Mouse (Mus musculus) left cerebral cortex, postnatal 36 days (tissue): ENCODE data around the gene Smyd2. TPM values are rescaled to one million over a fixed set of nuclear protein-coding genes. Genes with fewer than 3 reads are reported as not detected.

ENCODE experiments used
- DNase-seq, 2 experiments: peaks; one replicate each; pipeline ENCODE4 v3.0.0; 2021 to 2022; ENCODE audit warnings: low spot score in 2 of 2, mixed read lengths in 1 of 2
- intact Hi-C: fragments of 180-260 bp; cut with DNase I; formaldehyde crosslinking; loops from one replicate; pipeline ENCODE4 v1.15.1; 2025
- total RNA-seq, 2 experiments: library from RNA; stranded (reverse); gene quantifications; 2 replicates each; pipeline ENCODE4 v1.2.3; 2021

Smyd2 gene
- total RNA-seq, 2 experiments from 2014 or later: 95.7 to 112 TPM

DNA sequence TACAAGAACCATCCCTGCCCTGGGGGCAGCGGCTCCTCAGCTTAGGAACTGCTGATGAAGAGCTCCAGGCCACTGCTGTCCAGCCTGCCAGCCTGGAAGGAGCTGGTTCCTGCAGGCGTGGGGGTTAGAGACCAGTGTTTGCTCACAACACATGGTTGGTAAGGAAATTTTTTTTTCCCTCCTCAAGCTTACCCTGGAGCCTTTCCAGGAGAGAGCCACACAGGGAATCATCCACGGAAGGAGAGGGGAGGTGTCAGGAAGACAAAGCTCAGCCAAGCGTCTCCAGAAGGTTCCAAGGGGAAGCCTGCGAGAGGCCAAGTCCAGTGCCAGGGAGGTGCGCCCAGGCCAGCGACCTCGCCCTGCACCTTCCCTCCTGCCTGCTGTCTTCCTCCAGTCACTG, 42.2 kb downstream of the Smyd2 start:
- DNase-seq: no peak
- intact Hi-C loops: loop anchor here (5.0 kb wide), 1 partner anchor 858 kb away; no protein-coding TSS in a partner anchor

DNA sequence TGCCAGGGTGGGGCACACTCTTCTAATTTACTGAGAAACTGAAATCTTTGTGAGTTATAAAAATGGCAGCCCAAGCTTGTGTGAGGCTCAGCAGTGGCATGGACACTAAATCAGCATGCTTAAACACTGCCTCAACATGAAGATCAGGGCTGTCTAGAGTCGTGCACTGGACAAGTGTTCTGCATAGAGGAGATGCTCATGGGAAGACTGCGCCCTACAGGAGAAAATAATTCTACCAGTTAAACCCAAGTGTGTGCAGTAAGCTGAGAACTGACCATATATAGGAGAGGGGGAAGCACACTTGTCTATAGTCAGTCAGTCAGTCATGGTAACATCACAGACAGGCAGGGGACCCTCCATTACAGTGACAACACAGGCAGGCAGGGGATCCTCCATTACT, 43.0 kb downstream of the Smyd2 start:
- no peak for DNase-seq
- intact Hi-C loops: no loop called here

DNA sequence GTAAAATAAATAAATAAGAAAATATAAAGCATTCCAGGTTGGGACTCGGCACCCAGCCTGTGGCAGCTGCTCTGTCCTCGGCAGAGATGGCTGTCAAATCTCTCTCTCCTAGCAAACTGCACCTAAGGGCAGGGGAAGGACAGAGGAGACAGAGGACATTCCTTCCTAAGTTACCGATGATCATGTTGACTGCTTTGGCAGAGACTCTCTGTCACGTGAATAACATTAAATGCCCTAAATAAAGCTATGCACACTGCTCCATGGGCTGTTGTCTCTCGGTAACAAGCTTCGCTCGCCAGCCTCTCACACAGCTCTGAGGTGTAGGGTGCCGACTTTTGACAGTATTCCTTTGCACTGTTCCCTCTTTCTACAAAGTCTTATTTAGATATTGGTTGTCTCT, 46.0 kb downstream of the Smyd2 start:
- intact Hi-C loops: no loop called here
- DNase-seq: no peak

DNA sequence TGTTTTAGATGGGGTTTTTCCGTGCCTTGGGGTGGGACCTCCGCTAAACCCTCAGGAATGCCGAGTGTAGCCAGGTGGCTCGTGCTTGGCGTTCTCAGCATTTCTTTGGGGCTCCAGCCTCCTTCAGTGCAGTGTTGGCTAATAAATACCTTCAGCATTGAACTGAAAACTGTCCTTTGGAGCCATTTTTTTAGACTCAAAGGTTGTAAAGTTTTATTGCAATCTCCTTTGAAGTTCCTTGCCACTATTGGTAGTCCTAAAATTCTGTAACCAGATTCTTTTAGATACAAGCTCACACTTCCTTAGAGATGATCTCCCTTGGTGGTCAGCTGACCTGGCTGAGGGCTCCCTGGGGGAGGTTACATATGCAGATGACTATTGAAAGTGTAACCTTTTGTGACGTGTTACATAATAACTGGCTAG, 46.7 kb downstream of the Smyd2 start:
- intact Hi-C loops: no loop called here
- DNase-seq: no peak

DNA sequence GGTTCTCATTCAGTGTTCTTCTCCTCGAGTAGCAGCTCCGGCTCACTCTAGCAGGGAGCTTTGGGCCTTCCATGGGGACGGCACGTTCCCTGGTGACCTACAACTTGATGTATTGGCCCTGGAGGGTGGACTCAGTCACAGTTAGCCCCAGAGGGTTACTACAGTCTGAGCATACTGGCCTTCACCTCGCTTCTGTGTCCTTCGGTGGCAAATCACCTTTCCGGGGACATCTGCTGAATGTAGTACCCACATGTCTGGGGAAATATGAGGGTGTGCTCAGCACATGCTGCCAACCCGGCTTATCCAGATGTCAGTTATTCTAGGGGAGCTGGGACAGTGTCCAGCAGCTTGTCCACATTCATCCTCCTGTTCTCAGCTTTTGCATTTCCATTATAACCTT, 48.6 kb downstream of the Smyd2 start:
- intact Hi-C loops: no loop called here
- no peak for DNase-seq

DNA sequence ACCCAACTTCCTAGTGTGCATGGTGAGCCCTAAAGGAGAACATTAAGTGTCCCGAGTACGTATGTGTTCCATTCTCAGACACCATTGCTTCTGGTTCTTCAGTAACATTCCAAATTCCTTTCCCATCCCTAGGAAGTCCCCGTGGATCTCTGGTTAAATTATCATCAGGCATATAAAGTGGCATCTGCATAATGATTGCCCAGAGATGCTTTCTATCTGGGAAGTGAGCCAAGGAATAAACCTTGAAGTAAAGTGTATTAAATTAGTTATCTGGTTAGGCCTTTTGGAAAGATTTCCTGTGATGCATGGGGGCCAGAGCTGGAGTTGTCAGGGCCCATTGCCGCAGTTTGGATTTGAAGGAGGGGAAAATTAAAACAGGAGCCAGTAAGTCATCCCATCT, 50.1 kb downstream of the Smyd2 start:
- intact Hi-C loops: no loop called here
- DNase-seq: no peak

DNA sequence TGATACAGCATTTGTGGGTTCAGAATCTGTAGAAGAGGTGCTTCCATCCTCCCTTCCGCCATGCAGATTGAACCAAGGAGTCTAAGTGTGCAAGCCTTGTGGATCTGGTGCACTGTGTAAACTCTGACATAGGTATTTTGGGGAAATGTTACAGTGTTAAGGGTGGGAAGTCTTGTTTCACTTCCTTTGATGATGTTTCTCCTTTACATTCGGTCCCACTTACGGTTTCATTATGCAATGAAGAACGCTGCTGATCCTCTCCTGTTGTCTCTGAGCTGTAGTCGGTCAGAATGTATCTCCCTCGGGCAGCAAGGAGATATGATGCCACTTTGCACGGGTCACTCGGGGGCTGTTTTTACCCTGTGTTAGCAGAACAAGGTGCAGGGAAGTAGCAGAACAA, 50.5 kb downstream of the Smyd2 start:
- intact Hi-C loops: no loop called here
- no peak for DNase-seq

DNA sequence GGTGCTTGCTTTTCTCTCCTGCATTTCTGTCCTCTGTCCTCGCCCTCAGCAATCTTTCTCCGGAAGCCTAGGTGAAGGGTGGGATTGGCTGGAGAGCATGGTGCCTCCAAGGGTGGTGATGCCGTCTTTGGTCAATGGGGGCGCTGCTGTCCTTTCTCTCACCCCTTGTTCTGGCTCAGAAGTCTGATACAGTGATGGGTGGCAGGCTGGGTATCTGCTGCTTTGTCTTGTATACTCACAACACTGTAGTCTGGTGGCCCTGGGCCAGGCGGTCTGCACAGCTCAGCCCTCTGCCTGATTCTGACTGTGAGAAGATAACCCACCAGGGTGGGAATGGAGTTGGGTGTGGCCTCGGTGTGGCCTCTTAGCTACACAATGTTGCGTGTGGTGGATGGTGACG, 51.6 kb downstream of the Smyd2 start:
- intact Hi-C loops: no loop called here

DNA sequence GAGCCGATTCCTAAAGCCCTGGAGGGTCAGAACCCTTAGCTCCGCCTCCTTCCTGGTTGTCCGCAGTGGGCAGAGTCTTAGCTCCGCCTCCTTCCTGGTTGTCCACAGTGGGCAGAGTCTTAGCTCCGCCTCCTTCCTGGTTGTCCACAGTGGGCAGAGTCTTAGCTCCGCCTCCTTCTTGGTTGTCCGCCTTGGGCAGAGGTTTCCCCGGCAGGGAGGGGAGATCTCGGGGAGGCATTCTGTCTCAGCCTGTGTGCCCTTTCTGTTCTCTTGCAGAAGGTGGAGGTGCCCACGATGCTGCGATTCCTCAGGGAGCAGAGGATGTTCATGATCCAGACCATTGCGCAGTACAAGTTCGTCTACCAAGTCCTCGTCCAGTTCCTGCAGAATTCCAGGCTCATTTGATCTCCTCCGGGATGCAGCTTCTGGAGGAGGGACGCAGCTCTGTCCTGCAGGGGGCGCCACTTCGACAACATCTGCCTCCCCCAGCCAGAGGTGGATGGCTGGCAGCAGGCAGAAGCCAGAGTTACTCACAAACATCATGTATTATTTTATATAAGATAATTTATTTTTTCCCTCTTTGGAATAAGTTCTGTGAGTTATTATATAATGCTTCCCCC, 52.4 kb downstream of the Smyd2 start:
- intact Hi-C loops: no loop called here
- DNase-seq: no peak

More for the DNA sequence above, 51.6 kb downstream of the Smyd2 start:
- no peak for DNase-seq

DNA sequence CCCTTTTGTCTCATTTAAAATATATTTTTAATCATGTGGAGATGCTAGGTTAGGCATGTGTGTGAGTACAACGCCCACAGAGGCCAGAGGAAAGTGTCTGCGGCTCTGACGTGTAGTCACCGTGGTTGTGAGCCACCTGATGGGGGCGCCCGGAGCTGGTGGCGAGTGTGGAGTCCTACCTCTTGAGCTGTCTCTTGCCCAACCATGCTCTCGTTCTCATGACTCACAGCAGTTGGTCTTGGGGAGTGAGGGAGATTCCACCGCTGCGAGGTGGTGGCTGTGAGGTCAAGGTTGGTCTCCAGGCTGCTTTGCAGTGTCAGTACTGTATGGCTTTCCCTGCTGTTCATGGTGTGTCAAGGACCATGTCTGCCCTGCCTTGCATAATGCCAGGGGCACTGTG, 54.1 kb downstream of the Smyd2 start:
- intact Hi-C loops: no loop called here
- DNase-seq: no peak

DNA sequence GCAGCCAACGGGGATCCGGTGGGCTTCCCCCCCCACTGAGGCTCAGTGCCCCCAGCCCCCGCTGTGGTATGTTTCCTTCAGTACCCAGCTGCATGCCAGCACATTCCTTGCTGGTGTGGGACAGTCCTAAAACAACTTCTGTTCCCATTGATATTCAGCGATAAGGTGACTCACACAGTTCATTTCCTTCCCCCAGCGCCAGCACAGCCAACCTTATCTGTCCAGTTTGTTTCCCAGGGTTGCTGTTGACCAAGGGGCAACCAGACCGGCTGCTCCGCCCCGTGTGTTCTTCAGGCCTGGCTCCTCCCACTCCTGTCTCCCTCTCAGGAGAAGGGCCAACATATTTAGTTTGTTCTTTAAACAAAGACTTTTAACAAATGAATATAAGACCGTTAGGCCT, 54.7 kb downstream of the Smyd2 start:
- intact Hi-C loops: no loop called here

DNA sequence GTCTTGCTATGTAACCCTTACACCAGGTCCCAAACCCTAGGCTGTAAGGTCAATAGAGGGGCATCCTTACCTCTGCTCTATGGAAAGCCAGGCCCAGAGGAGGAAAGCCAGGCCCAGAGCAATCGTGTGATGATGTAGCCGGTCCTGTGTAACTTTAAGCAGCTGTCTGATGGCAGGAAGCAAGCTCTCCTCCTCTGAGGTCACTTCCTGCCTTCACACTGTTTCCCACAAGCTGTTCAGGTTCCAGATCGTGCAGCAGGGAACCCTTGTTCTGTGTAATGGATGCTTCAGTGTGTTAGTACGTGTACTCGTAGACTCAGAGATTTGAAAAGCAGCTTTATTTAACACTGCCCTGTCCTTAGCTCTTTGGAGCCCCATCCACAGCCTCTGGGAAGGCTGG, 55.1 kb downstream of the Smyd2 start:
- intact Hi-C loops: no loop called here
- DNase-seq: no peak

More for the DNA sequence above, 54.7 kb downstream of the Smyd2 start:
- DNase-seq: no peak

DNA sequence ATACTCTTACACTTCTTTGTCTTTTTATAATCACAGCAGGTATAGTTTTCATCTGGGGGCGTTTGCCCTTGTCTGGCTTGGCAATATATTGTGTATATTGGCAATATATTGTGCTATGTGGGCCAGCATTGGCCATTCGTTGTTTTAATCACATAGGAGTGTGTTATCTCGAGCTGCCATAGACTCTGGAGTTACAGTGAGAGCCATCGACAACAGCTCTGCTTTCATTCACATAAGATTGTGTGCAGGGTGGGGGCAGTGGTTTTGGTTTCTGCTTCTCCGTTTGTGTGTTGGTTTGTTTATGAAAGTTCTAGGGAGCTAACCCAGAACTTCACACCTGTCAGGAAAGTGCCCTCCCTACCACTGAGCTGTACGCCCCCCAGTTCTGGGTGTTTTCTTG, 55.5 kb downstream of the Smyd2 start:
- intact Hi-C loops: no loop called here
- DNase-seq: no peak

DNA sequence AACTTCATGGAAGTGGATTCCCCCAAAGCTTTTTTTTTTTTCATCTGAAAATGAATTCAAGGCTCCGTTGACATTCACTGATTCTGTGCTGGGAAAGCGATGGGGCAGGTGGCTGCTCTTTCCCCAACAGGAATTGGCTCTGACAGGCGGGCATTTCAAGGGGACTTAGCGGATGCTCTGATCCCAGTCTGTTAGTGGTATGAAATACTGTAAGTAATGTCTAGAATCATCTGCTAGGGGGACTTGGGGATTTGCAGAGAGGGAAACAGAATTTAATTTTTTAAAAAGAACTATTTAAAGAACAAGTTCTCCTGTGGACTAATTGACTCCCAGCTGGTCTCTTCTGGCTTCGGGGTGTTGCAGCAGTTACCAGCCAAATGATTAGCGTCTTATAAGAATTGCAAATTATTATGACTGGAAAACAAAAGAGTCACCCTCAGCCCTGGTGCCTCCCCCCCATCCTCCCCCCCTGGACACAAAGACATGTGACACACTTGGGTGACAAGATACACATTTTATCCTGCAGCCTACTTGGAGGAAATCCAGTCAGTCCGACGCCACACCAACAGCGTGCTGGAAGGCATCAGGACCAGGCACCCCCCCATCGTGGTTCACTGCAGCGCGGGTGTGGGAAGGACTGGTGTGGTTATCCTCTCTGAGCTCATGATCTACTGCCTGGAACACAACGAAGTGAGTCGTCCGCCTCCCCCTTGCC, 57.2 kb downstream of the Smyd2 start:
- intact Hi-C loops: no loop called here
- DNase-seq: no peak

DNA sequence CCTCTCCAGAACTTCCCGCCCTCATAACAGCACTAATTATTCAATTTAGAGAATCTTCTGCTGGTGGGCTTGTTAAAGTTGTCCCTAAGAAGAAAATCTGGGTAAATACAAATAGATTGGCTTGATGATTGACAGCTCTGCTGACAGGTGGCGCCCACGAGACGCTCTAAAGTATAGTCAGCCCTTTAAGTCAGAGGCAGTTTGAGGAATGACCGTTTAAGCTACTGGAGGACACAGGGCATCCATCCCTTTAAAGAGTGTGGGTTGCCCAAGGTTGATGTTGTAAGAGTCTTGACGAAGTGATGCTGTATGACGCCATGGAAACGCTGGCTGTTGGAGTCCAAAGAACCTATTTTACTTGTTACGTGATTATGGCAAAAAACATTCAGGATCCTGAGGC, 57.9 kb downstream of the Smyd2 start:
- intact Hi-C loops: no loop called here
- DNase-seq: no peak

DNA sequence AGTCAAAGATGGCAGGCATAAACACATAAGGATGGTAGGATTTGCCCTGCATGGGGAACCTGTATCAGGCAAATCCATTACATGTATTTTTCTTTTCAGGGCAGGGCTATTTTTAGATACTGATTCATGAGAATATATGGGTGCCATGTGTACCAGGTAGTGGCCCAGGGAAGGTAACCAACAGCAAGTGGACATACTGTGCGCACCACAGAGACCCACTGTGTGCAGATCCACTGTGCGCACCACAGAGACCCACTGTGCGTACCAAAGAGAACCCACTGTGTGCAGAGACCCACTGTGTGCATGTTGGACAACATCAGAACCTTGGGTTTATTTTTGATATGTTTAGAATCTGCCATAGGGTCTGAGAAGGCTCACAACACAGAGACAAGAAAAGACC, 58.4 kb downstream of the Smyd2 start:
- no peak for DNase-seq
- intact Hi-C loops: no loop called here

DNA sequence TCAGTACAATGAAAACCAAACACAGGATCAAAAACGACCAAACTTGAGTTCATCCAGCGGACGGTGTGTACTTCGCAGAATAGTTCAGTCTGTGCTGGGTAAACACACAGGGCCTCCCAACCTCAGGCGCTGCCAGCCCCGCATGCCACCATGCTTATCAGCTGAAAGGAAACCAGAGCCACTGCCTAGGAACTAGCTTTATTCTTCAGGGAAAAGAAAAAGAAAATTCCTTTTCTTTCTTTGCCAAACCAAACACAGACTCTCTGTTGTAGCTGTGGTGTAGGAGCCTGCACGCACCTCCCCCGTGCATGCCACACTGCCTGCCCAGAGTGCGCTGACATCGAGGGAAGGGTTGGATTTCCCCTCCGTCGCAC, 61.2 kb downstream of the Smyd2 start:
- no peak for DNase-seq
- intact Hi-C loops: no loop called here

DNA sequence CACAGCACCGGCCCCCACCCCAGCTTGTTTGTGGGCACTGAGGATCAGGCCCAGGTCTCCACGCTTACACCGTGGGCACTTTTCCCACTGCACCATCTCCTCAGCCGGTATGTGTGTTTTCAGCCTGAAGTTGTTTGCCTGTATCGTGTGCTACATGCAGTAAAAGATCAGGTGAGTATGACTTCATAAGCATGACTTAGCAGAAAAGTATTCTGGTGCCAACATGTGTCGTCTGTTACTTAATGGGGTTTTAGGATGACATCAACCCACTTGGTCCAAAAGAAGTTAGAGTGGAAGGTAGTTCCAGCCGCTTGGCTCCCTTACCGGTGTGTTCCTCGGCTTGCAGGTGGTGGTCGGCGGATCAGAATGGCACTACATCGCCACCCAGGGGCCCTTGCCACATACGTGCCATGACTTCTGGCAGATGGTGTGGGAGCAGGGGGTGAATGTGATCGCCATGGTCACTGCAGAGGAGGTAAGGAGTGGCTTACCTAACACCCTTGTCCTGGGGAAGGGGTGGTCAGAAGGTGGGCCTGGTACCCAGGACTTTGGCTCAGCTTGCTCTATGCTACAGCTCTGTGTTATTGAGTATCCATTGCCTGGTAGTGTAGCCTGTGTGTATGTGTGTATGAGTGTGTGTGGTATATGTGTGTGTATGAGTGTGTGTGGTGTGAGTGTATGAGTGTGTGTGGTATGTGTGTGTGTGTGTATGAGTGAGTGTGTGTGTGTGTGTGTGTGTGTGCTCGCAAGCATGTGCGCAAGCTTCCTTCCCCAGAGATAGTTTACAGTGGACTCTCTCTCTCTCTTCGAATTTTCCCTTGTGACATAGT, 61.8 kb downstream of the Smyd2 start:
- DNase-seq: no peak
- intact Hi-C loops: no loop called here

DNA sequence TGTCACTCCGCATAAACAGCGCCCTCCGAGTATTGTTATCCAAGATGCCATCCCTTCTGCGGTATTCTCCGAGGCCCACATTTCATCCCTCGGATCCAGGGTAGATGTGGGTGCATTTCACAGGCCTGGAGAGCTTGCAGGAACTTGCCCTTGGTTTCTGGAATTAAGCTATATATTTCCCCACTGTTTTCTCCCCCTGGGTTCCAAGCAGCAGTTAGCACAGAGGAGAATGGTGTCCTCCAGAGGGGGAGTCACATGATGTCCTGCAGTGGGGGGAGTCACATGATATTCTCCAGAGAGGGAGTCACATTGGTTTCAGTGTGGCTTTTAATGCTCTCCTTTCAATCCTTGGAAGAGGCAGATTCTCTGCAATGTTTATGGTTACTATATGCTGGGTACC, 63.8 kb downstream of the Smyd2 start:
- intact Hi-C loops: no loop called here

DNA sequence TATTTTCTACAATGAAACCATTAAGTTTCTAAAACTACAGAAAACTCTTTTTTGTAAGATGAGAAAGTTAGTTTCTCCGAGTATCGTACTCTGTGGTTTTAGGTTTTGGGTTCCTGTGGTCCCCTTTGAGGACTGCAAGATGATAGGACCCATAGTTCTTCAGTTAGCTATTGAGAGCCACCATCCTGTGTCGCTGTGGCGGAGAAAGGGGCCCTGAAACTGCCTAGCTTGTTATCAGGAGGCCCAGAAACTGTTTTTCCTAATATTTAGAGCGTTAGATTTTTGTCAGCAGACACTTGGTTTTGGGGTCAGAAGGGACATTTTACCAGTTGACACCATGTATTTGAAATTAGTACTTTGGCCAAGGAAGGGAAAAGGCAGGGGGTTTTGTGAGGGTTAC, 66.4 kb downstream of the Smyd2 start:
- intact Hi-C loops: no loop called here
- no peak for DNase-seq

More for the DNA sequence above, 63.8 kb downstream of the Smyd2 start:
- DNase-seq: no peak

DNA sequence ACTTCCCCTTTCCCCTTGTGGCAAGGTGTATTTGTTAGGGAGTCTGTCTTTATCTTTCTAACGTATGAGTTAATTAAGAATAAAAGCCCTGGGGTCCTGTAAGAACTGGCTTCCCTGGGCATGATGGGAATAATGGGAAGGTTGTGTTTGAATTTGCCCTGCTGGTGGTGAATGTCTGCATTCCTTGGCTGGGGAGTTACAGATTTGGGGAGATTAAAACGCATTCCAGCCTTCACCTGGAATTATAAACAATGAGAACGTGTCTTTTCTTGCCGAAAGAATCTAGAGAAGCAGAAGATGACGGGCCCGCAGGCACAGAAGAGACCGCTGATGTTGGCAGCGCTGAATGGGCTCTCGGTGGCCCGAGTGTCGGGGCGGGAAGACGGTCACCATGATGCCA, 67.5 kb downstream of the Smyd2 start:
- no peak for DNase-seq
- intact Hi-C loops: no loop called here
